Mouse (Mus musculus) testis, postnatal 10 days (tissue): ENCODE data around the gene Nr1d2.
"Not testable (repeated sequence)": the region's sequence is repeated elsewhere in the genome, so short reads cannot be mapped to it uniquely, and the experiment has no call there.

Source experiments
- DNase-seq: peaks from one replicate; pipeline ENCODE4 v3.0.0; 2021; ENCODE audit warnings: low spot score

Gene Nr1d2

DNA sequence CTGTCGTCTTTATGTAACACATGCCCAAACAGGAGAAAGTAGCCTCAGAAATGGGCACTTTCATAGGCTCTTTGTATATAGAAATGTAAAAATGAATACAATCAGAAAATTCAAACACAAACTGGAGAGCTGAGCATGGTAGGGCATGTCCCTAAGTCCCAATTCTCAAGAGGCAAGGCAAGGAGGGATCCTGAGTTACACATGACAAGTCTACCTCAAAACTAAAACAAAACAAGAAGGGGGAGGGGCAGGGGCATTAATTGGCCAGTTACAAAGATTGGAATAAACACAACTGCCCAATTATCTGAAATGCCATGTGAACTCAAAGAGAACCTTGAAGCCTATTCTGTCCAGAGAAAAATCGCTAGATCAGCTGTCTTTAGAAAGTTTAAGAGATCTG, 5.9 kb downstream of the Nr1d2 start:
- no peak for DNase-seq

DNA sequence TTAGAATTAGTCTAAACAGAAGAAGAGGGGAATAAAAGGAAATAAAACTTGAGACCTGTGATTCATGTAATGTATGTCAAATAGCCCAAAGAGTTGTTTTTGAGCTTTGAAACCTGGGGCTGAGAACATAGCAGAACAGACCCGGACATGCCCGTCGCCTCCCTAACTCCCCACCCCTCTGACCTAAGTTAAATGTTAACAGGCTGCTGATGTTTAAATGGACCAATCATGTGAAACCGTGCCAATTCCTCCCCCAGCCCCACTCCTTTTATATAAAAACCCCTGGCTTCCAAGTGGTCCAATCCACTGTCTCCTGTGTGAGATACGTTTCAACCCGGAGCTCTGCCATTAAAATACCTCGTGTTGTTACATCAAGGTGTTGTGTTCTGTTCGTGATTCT, 7.1 kb downstream of the Nr1d2 start:
- DNase-seq = not testable (repeated sequence)

DNA sequence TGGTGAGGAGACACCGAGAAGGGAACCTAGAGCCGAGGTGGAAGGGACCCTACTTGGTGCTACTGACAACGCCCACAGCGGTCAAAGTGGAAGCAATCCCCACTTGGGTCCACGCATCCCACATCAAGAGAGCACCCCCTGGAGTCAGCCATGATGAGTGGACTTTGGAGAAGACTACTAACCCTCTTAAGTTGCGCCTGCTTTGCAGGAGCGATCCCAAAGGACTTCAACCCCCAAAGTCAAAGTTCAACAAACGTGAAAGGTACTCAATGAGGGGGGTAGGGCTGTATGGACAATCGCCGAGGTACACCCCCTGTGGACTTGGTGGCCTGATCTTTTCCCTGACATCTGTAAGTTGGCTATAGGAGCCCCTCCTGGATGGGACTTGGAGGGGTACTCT, 9.2 kb downstream of the Nr1d2 start:
- not testable (repeated sequence) for DNase-seq

DNA sequence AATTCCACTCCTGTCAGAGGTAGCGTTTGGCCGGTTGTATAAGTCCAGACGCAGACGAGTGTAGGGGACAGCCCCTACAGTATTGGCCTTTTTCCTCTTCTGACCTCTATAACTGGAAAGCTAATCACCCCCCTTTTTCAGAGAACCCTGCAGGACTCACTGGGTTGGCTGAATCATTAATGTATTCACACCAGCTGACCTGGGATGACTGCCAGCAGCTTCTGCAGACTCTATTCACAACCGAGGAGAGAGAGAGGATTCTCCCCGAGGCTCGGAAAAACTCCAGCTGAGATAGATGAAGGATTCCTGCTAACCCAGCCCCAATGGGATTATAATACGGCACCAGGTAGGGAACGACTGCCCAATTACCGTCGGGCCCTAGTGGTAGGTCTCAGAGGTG, 12.7 kb downstream of the Nr1d2 start:
- DNase-seq = not testable (repeated sequence)

DNA sequence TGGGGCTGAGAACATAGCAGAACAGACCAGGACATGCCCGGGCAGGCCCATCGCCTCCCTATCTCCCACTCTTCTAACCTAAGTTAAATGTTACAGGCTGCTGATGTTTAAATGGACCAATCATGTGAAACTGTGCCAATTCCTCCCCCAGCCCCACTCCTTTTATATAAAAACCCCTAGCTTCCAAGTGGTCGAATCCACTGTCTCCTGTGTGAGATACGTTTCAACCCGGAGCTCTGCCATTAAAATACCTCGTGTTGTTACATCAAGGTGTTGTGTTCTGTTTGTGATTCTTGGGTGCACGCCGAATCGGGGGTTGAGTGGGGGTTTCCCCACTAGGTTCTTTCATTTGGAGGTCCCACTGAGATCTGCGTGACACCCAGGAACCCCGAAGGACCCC, 13.5 kb downstream of the Nr1d2 start:
- not testable (repeated sequence) for DNase-seq

DNA sequence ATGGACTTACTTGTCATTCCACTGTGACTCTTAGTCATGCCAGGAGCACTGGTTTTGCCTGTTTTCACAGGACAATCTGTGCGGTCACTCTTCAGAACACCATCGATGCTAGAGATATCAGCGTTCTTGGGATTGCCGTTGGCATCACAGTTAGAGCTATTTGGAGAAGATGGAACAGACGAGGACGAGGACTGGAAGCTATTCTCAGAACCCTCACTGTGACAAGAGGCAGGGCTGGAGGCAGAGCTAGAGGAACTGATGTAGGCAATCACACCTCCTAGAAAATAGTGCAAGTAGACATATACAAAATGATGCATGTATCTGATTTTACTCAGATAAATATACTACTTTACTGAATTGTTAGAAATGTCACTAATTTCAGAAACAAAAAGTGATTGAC, 16.9 kb downstream of the Nr1d2 start:
- DNase-seq = no peak

DNA sequence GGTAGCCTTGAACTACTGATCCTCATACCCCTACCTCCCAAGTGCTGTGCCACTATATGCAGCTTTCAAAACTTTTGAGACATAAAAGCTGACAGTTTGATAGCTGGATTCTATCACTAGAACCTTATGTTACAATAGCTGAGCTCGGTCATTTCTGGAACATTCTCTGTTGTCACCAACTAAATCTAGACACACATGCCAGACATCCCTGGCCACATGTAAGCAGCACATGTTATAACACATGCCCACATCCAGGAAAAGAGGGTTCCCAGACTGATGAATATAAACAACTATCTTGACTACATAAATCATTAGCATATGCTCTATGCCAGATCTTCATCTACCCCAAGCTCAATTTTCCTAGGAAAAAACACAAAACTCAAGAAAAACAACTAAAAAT, 21.8 kb downstream of the Nr1d2 start:
- no peak for DNase-seq

DNA sequence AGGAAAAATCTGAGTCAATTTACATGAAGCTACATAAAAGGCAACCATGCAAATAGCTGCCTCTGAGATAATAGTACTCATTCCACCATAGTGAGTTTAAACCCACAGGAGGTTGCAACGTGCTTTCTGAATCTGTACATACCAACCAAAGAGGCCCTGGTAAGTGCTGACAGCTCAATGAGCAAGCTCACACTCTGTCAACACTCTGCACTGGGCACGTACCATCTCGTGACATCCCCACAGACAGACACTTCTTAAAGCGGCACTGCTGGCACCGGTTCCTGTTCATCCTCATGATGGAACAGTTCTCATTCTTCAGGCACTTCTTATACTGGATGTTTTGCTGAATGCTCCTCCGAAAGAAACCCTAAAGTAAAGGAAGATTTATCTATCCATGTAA, 22.5 kb downstream of the Nr1d2 start:
- DNase-seq = no peak

DNA sequence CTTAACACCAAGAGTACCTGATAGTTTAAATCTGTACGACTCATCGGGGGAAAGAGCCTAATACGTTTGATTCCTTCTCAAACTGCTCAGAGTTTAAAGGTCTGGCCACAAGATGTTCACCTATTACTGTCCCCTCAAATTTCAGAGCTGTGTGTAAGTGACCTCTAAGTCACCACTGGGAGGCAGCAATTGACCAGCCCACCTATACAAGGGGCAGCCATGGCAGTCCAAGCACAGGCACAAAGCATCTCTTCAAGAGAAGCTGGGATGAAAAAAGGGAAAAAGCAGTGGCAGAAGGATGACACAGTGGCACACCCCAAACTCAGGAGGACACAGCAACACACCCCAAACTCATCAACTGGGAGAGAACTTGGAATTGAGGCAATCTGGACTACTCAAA, 28.1 kb downstream of the Nr1d2 start:
- no peak for DNase-seq

DNA sequence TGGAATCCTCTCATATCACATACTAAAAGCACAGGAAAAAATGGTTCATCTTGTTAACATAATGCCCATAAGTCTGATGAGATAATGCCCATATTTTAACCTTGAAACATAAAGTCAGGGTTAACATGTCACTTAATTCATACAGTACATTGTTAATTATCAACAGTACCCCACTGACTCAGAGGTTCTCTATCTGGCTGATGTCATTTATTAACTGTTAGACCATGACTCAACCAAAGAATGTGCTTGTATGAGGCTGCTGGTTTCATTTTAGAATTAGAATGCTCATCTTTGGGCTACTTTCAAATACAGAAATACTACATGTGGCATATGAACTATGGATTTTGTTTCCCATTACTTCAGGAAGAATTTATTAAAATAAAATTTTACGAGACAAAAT, 34.6 kb downstream of the Nr1d2 start:
- DNase-seq = not testable (repeated sequence)

DNA sequence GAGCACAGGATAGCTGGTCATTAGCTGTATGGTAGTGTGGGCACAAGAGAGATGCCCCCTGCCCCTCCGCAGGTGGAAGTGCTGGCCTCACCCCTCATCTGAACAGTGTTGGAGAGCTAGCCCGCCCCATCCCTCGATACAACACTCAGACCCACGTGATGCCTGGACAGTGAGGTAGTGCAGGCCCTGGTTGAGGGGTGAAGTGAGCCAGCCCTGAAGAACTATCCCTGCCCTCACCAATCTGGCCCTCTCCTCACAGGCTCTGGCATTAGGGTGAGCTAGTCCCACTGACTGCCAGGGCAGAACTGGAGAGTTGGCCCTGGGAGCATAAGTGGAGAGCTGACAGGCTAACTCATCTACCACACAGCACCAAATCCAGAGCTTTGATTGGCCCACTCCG, 37.5 kb downstream of the Nr1d2 start:
- DNase-seq = no peak

DNA sequence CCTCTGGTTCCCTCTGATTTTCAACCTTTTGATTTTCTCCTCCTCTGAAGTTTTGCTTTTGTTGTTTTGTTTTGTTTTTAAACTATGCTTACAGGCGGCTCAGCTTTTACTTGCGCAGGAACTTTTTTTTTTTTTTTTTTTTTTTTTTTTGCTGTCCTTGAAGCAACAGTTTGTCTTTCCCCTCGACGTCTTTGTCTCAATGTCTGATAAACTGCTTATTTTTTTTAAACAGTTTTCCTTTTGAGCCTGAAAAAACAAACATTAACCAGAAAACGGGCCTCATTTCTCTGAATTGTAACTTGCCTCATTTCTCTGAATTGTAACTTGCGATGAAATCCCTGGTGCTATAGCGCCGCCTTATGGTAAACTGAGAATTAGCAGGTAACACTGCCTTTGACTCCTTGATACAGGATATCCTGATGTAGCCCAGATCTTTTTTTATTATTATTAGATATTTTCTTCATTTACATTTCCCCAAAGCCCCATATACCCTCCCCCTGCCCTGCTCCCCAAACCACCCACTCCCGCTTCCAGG, 52.0 kb downstream of the Nr1d2 start:
- DNase-seq = peak; percentile 57

DNA sequence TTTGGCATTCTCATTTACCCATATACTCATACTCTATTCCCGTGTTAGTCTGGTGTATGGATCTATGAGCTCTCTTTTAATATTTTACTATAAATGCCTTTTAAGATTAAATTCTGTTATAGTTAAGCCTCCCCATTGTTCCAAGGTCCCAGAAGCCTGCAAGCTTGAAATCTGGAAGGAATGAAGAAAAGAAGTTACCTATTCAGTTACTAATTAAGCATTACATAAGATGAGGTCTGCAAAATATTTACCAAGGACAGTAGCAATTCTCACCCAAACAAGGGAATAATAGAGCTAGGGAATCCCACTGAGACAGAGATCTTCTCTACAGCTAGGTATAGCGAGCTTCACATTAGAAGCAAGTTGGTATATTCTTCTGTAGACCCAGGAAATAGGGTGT, 61.4 kb downstream of the Nr1d2 start:
- not testable (repeated sequence) for DNase-seq

DNA sequence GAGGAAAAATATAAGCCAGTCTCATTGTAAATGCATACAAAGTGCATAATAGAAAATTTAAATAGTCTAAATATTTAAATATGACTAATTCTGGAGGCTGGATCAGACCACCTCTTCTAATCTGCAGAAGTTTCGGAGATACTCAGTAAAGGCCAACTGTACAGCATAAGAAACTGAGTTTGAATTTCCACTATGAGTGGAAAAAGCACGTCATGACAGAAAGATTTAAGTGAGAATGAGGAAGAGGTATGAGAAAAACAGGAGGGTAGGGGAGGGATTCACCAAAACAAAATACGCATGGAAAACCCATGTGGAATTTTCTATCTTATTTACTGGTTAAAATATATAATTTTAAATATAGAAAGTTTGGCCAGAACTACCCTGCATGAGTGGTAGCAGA, 71.3 kb downstream of the Nr1d2 start:
- DNase-seq = no peak

DNA sequence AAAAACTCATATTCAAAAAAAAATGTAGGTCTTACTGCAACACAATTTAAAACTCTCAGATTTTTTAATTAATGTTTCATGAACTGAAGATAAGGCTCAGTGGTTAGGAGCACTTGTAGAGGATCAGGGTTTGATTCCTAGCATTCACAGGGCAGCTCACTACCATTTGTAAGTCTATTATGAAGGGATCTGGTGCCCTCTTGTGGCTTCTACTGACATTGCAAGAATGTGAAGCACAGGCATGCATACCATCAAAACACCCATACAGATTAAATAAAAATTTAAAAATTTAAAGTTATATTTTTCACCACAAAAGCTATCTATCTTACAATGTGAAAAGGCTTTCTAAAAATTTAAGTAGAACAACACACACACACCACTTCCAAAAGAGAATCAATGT, 71.9 kb downstream of the Nr1d2 start:
- DNase-seq = peak; percentile 47
